Mouse (Mus musculus) kidney, embryonic 14.5 days (tissue): Measurements from ENCODE around the gene Kiss1. TPM values are rescaled to one million over a fixed set of nuclear protein-coding genes. Genes with fewer than 3 reads are reported as not detected.

Experiments used
- ATAC-seq: fragments of 200-750 bp; cut with Nextera tagmentation; 2 replicates; pipeline ENCODE4 v1.8.0; 2017; ENCODE audit warnings: moderate number of reproducible peaks, mild to moderate bottlenecking, moderate TSS enrichment, moderate library complexity; ENCODE audit not compliant: low FRiP score, low TSS enrichment
- H3K27ac ChIP-seq: fragments of 300-500 bp; sonication (generic); 2 replicates; pipeline ENCODE4 v1.5.1; 2014; ENCODE audit warnings: low read depth, mild to moderate bottlenecking, low read length, moderate library complexity, mixed read lengths
- H3K27me3 ChIP-seq: fragments of 300-500 bp; sonication (generic); 2 replicates; pipeline ENCODE4 v1.6.1; 2014; ENCODE audit warnings: mild to moderate bottlenecking, low read length; ENCODE audit not compliant: control insufficient read depth, insufficient read depth
- H3K36me3 ChIP-seq: fragments of 300-500 bp; sonication (generic); 2 replicates; pipeline ENCODE4 v1.6.1; 2014; ENCODE audit warnings: low read length, mixed read lengths; ENCODE audit not compliant: control insufficient read depth, insufficient read depth
- H3K4me1 ChIP-seq: fragments of 300-500 bp; sonication (generic); 2 replicates; pipeline ENCODE4 v1.6.1; 2014; ENCODE audit warnings: low read length, mixed read lengths; ENCODE audit not compliant: control insufficient read depth, insufficient read depth
- H3K4me2 ChIP-seq: fragments of 300-500 bp; sonication (generic); replicated peaks from 2 replicates; pipeline ENCODE4 v1.6.1; 2014; ENCODE audit warnings: low read depth, mild to moderate bottlenecking, low read length
- H3K4me3 ChIP-seq: fragments of 300-500 bp; sonication (generic); 2 replicates; pipeline ENCODE4 v1.5.1; 2014; ENCODE audit warnings: mild to moderate bottlenecking, low read length
- H3K9ac ChIP-seq: fragments of 300-500 bp; sonication (generic); 2 replicates; pipeline ENCODE4 v1.6.1; 2014; ENCODE audit warnings: low read depth, mild to moderate bottlenecking, low read length, moderate library complexity
- H3K9me3 ChIP-seq: fragments of 300-500 bp; sonication (generic); 2 replicates; pipeline ENCODE4 v1.6.1; 2016; ENCODE audit warnings: low read length; ENCODE audit not compliant: control insufficient read depth
- WGBS: fragments of 180-500 bp; shearing (Covaris S2); extraction: QIAGEN DNeasy Blood & Tissue Kit; methylation state at CpG from one replicate; pipeline ENCODE4 v1.1.7; 2014; 5-methylcytosine and 5-hydroxymethylcytosine counted together
- polyA plus RNA-seq: library from polyadenylated mRNA; unstranded; fragments of >200 nt; fragmentation: Nextera tagmentation; extraction: Ambion mirVana; gene quantifications from 2 replicates; pipeline ENCODE4 v1.2.1, GENCODE M21; 2014

Kiss1 gene
- polyA plus RNA-seq, 1 experiment from 2014 or later, result not detected

GRCm38 (mm10) chr1:133362103-133362502 is 40.4 kb downstream of the Kiss1 start:
- no peaks in the 10 kb centered on the region for H3K36me3 ChIP-seq
- ATAC-seq, result no peak
- H3K27me3 ChIP-seq, result peaks cover 6% of the 10 kb centered on the region; the same call in 1 of the 2 replicates
- H3K4me2 ChIP-seq, result no peak overlapping the region
- H3K4me3 ChIP-seq, result no peak overlapping the region
- whole genome bisulfite sequencing, result 92% methylated on average over 5 of the region's 5 CpGs
- H3K4me1 ChIP-seq, result peaks cover 5% of the 10 kb centered on the region; the same call in 1 of the 2 replicates
- no peaks in the 10 kb centered on the region for H3K9me3 ChIP-seq
- H3K9ac ChIP-seq, result no peak overlapping the region
- no peak overlapping the region for H3K27ac ChIP-seq

- Histone ChIP-seq H3K9me3 (no peaks in the 10 kb centered on the region), H3K4me1 (peaks cover 14% of the 10 kb centered on the region), H3K4me3 (peak within 1 kb of the TSS; percentile 59), H3K27ac (no peak within 1 kb of the TSS), H3K27me3 (peaks cover 6% of the 10 kb centered on the region; the same call in 1 of the 2 replicates), H3K9ac (peak within 1 kb of the TSS; percentile 40; the same call in 1 of the 2 replicates), H3K36me3 (no peaks in the 10 kb centered on the region), H3K4me2 (peak within 1 kb of the TSS; percentile 97)
- ATAC-seq, result peak; percentile 85
- WGBS, result under 1% methylated on average over 49 of the region's 52 CpGs
Observed at GRCm38 (mm10) chr1:133363276-133364021, 41.8 kb downstream of the Kiss1 start, which contains the start of gene Etnk2. Gene Etnk2, plus strand, starts transcription at chr1:133363572.

GRCm38 (mm10) chr1:133364022-133364630 is 42.5 kb downstream of the Kiss1 start:
- Histone ChIP-seq H3K4me3 (peak overlapping the region; percentile 59), H3K9me3 (no peaks in the 10 kb centered on the region), H3K36me3 (no peaks in the 10 kb centered on the region), H3K27ac (no peak overlapping the region), H3K4me1 (peaks cover 14% of the 10 kb centered on the region), H3K4me2 (peak overlapping the region; percentile 97), H3K9ac (peak overlapping the region; percentile 40; the same call in 1 of the 2 replicates), H3K27me3 (peaks cover 6% of the 10 kb centered on the region; the same call in 1 of the 2 replicates)
- WGBS, result 4% methylated on average over 27 of the region's 27 CpGs
- peak; percentile 7; the same call in 1 of the 2 replicates for ATAC-seq

GRCm38 (mm10) chr1:133364890-133365289 is 43.2 kb downstream of the Kiss1 start:
- 44% methylated on average over 2 of the region's 2 CpGs for WGBS
- ATAC-seq, result no peak
- H3K27me3 ChIP-seq, result peaks cover 6% of the 10 kb centered on the region; the same call in 1 of the 2 replicates
- H3K4me1 ChIP-seq, result peaks cover 14% of the 10 kb centered on the region
- H3K4me2 ChIP-seq, result no peak overlapping the region
- H3K9me3 ChIP-seq, result no peaks in the 10 kb centered on the region
- H3K27ac ChIP-seq, result no peak overlapping the region
- no peak overlapping the region for H3K4me3 ChIP-seq
- H3K36me3 ChIP-seq, result no peaks in the 10 kb centered on the region
- no peak overlapping the region for H3K9ac ChIP-seq

DNA sequence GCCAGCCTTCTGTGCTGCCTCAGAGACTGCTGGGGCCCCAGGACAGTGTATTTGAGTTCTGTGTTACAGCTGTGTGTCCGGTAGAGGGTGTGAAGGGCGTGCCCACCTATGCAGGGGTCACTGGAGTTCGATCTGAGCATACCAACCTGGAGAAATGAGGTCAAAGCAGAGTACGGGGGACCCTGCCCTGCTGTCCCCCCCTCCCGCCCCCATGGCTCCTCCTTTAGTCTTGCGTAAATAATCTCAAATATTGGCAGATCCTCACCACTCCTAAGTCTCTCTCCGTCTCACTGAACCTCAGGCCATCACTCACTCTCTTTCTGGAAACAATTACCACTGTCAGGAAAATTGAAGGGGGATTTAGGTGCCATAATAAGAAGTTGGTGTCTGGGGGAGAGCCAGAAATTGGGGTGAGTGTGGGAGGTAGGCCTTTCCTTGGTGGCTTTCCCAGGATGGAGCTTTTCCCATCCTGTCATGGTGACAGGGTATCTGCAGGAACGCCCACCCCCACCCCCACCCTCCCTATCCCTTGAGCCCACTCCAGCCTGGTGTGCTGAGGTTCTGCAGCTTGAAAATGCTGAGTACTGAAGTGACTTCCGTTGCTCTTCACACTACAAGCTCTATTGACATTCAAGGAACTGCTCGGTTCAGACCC is 45.4 kb downstream of the Kiss1 start:
- Histone ChIP-seq H3K36me3 (no peaks in the 10 kb centered on the region), H3K4me1 (peaks cover 14% of the 10 kb centered on the region), H3K27ac (no peak overlapping the region)

GRCm38 (mm10) chr1:133367606-133368488 is 46.2 kb downstream of the Kiss1 start:
- Histone ChIP-seq H3K27ac (no peak overlapping the region), H3K27me3 (peaks cover 6% of the 10 kb centered on the region; the same call in 1 of the 2 replicates), H3K4me3 (no peak overlapping the region), H3K4me1 (peaks cover 14% of the 10 kb centered on the region), H3K36me3 (no peaks in the 10 kb centered on the region), H3K9ac (no peak overlapping the region), H3K4me2 (no peak overlapping the region; the same call in 1 of the 2 replicates), H3K9me3 (no peaks in the 10 kb centered on the region)
- no peak for ATAC-seq
- 14% methylated on average over 11 of the region's 11 CpGs for WGBS

More for the DNA sequence above, 45.4 kb downstream of the Kiss1 start:
- peaks cover 6% of the 10 kb centered on the region; the same call in 1 of the 2 replicates for H3K27me3 ChIP-seq
- ATAC-seq, result no peak
- no peak overlapping the region for H3K4me3 ChIP-seq
- no peak overlapping the region for H3K9ac ChIP-seq
- no peaks in the 10 kb centered on the region for H3K9me3 ChIP-seq
- H3K4me2 ChIP-seq, result no peak overlapping the region
- WGBS, result 40% methylated on average over 10 of the region's 10 CpGs

DNA sequence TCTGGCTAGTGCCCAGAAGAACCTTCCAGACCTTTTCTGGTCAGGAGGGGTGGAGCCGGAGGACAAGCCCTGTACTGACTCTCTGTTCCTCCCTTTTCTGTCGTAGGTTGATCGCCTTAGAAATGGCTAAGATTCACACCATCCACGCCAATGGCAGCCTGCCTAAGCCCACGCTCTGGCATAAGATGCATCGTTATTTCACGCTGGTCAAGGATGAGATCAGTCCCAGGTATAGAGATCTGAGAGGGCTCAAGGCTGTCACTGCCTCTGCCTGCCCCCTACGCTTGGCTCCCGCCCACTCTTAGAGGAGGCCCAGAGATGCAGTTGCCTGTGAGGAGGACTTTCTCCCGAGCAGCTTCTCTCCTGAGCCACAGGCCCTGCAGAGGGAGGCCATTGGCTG is 47.0 kb downstream of the Kiss1 start:
- Histone ChIP-seq H3K9ac (no peak overlapping the region), H3K4me1 (peaks cover 14% of the 10 kb centered on the region), H3K4me3 (no peak overlapping the region), H3K36me3 (no peaks in the 10 kb centered on the region), H3K4me2 (no peak overlapping the region), H3K27me3 (peaks cover 6% of the 10 kb centered on the region; the same call in 1 of the 2 replicates), H3K27ac (no peak overlapping the region), H3K9me3 (no peaks in the 10 kb centered on the region)
- ATAC-seq, result no peak
- 59% methylated on average over 10 of the region's 10 CpGs for WGBS

GRCm38 (mm10) chr1:133370352-133370751 is 48.7 kb downstream of the Kiss1 start:
- no peak for ATAC-seq
- H3K4me2 ChIP-seq, result no peak overlapping the region
- H3K27me3 ChIP-seq, result no peaks in the 10 kb centered on the region; the same call in 1 of the 2 replicates
- H3K36me3 ChIP-seq, result no peaks in the 10 kb centered on the region
- no peaks in the 10 kb centered on the region for H3K9me3 ChIP-seq
- H3K4me3 ChIP-seq, result no peak overlapping the region
- H3K4me1 ChIP-seq, result peaks cover 8% of the 10 kb centered on the region
- WGBS, result 67% methylated on average over 4 of the region's 4 CpGs
- no peak overlapping the region for H3K9ac ChIP-seq
- no peak overlapping the region for H3K27ac ChIP-seq
